Mouse (Mus musculus) embryonic facial prominence, embryonic 11.5 days (tissue): ENCODE results near the gene Smurf1. TPM values are rescaled to one million over a fixed set of nuclear protein-coding genes. Genes with fewer than 3 reads are reported as not detected.

Experiments
- ATAC-seq: fragments of 200-750 bp; cut with Nextera tagmentation; replicated peaks from 2 replicates; pipeline ENCODE4 v1.8.0; 2017; ENCODE audit warnings: low read depth; ENCODE audit not compliant: insufficient number of reproducible peaks, low FRiP score, low TSS enrichment
- DNase-seq: peaks from one replicate; pipeline ENCODE4 v3.0.0-alpha.2; 2015; ENCODE audit warnings: low spot score
- H3K27ac ChIP-seq: fragments of 300-500 bp; sonication (generic); replicated peaks from 2 replicates; pipeline ENCODE4 v1.5.1; 2014; ENCODE audit warnings: mild to moderate bottlenecking, low read depth, low read length, control low read depth
- H3K27me3 ChIP-seq: fragments of 300-500 bp; sonication (generic); 2 replicates; pipeline ENCODE4 v1.6.1; 2014; ENCODE audit warnings: mild to moderate bottlenecking, low read length, moderate library complexity, mixed read lengths; ENCODE audit not compliant: control insufficient read depth, insufficient read depth
- H3K36me3 ChIP-seq: fragments of 300-500 bp; sonication (generic); replicated peaks from 2 replicates; pipeline ENCODE4 v1.6.1; 2014; ENCODE audit warnings: low read depth, mild to moderate bottlenecking, low read length, moderate library complexity, mixed read lengths; ENCODE audit not compliant: control insufficient read depth, insufficient read depth
- H3K4me1 ChIP-seq: fragments of 300-500 bp; sonication (generic); 2 replicates; pipeline ENCODE4 v1.6.1; 2014; ENCODE audit warnings: low read length, mixed read lengths; ENCODE audit not compliant: control insufficient read depth, insufficient read depth
- H3K4me2 ChIP-seq: fragments of 300-500 bp; sonication (generic); 2 replicates; pipeline ENCODE4 v1.6.1; 2014; ENCODE audit warnings: low read depth, mild to moderate bottlenecking, control low read depth, low read length, moderate library complexity
- H3K4me3 ChIP-seq: fragments of 300-500 bp; sonication (generic); 2 replicates; pipeline ENCODE4 v1.5.1; 2014; ENCODE audit warnings: low read depth, low read length, control low read depth
- H3K9ac ChIP-seq: fragments of 300-500 bp; sonication (generic); replicated peaks from 2 replicates; pipeline ENCODE4 v1.6.1; 2014; ENCODE audit warnings: mild to moderate bottlenecking, control low read depth, low read length
- H3K9me3 ChIP-seq: fragments of 300-500 bp; sonication (generic); replicated peaks from 2 replicates; pipeline ENCODE4 v1.6.1; 2016; ENCODE audit warnings: mild to moderate bottlenecking, low read length, inconsistent platforms, mixed read lengths; ENCODE audit not compliant: control insufficient read depth
- WGBS: fragments of 180-500 bp; shearing (Covaris S2); extraction: QIAGEN DNeasy Blood & Tissue Kit; methylation state at CpG from one replicate; pipeline ENCODE4 v1.1.7; 2014; 5-methylcytosine and 5-hydroxymethylcytosine counted together
- microRNA-seq: library from miRNA; unstranded; fragments of <30 nt; microRNA quantifications from one replicate; pipeline ENCODE4, GENCODE M21; 2016; ENCODE audit warnings: borderline number of aligned reads
- polyA plus RNA-seq: library from polyadenylated mRNA; unstranded; fragments of >200 nt; fragmentation: Nextera tagmentation; extraction: Ambion mirVana; gene quantifications from 2 replicates; pipeline ENCODE4 v1.2.1, GENCODE M21; 2014

The Smurf1 gene
- polyA plus RNA-seq, 1 experiment from 2014 or later, result 16.7 TPM

DNA sequence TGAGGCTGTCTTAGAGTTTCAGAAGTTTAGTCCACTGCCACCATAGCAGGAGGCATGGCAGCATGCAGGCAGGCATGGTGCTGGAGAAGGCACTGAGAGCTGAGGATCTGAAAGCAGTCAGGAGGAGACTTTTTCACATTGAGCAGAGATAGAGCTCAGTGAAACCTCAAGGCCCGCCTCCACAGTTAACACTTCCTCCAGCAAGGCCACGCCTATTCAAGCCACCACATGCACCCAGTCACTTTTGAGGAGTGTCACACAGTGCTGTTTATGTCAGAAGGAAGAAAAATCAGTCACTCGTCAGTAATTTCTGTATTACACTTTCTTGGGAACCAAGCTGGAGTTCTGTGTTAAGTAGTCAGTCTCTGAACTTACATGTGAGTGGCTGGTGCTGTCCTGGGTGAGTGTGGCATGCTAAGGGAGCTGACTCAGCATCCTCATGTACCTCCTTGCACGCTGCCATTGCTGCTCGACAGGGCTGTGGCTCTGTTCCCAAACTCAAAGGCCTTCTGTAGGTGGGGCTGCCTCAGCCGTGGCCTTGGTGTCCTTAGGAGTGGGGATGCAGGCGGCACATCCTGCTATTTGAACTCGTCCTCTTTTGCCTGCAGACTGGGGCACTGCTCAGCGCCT is 133.7 kb downstream of the Smurf1 start:
- DNase-seq (no peak), ATAC-seq (no peak)
- Histone ChIP-seq H3K4me2 (no peak overlapping the region), H3K9me3 (no peaks in the 10 kb centered on the region), H3K4me1 (no peaks in the 10 kb centered on the region), H3K36me3 (peaks cover 23% of the 10 kb centered on the region), H3K9ac (no peak overlapping the region), H3K27me3 (no peaks in the 10 kb centered on the region), H3K27ac (no peak overlapping the region), H3K4me3 (no peak overlapping the region)
- 88% methylated on average over 9 of the region's 9 CpGs for WGBS

DNA sequence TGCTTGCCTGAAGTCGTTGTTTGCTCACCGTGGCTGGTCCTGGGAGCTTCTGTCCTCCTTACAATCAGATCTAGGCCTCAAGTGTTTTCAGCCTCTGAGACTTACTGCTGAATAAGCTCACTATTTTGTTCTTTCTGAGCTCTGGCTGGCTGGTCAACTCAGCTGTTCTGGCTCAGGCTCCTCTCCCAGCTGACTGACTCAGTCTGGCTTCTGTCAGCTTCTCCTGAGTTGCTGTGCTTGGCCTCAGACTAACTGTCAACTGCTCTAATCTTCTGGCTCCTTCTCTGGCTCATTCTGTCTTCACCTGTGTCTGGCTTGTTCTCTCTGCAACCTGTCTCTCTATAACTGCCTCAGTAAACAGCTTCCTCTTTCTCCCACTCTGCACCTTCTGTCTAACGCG is 136.0 kb downstream of the Smurf1 start:
- no peak overlapping the region for H3K4me3 ChIP-seq
- WGBS, result 94% methylated on average over 4 of the region's 4 CpGs
- DNase-seq, result no peak
- H3K27ac ChIP-seq, result no peak overlapping the region
- no peak overlapping the region for H3K4me2 ChIP-seq
- H3K4me1 ChIP-seq, result no peaks in the 10 kb centered on the region
- no peaks in the 10 kb centered on the region for H3K9me3 ChIP-seq
- H3K36me3 ChIP-seq, result peaks cover 38% of the 10 kb centered on the region
- no peak for ATAC-seq
- H3K9ac ChIP-seq, result no peak overlapping the region
- H3K27me3 ChIP-seq, result no peaks in the 10 kb centered on the region

DNA sequence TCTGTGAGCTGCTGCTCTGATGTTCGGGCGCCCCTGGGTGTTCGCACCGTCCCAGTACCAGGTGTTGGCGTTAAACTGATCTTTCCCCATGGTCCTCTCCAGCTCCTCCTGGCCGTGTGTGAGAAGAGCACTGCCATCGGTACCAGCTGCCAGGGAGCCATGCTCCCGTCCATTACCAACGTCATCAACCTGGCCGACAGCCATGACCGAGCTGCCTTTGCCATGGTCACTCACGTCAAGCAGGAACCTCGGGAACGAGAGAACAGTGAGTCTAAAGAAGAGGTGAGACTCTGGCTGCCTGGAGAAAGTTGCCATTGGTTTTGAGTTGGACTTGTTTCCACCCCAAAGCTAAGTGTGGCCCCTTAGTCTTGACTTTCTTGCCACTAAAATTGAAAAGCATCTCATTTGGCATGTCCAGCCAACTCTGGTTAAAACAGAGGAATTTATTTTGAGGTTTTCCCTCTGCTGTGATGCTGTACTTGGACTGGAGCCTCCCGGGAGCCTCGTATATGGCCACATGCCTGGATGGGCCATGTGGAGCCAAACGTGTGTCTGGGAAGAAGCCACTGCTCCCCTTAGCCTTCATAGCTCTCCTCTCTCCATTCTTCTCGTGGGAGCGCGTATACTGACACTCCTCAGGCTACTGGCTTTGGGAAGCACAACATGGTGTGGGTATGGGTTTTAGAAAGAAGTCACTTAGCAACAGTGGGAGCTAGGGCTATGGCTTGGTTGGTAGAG is 137.1 kb downstream of the Smurf1 start:
- Histone ChIP-seq H3K9me3 (no peaks in the 10 kb centered on the region), H3K4me2 (no peak overlapping the region), H3K4me3 (no peak overlapping the region), H3K36me3 (peaks cover 39% of the 10 kb centered on the region), H3K27me3 (no peaks in the 10 kb centered on the region), H3K9ac (no peak overlapping the region), H3K4me1 (no peaks in the 10 kb centered on the region), H3K27ac (no peak overlapping the region)
- 95% methylated on average over 20 of the region's 20 CpGs for WGBS
- ATAC-seq (no peak), DNase-seq (no peak)

Small RNAs within 50 kb of the gene (microRNA-seq; reads per million reads assigned to microRNA genes)
- gene Mir7039, result not detected

Other genes with a start within 250 kb of the Smurf1 start
- 3.0 and 4.2 TPM in 2 replicates for gene Tmem130, start 204.0 kb downstream of the Smurf1 start, polyA plus RNA-seq
- gene Trrap, start 198.1 kb downstream of the Smurf1 start, polyA plus RNA-seq, result 78.8 and 82.2 TPM in 2 replicates
- not detected in 2 replicates for gene Gm4871, start 66.9 kb upstream of the Smurf1 start, polyA plus RNA-seq
- not detected in 2 replicates for gene 1700018F24Rik, start 77.1 kb upstream of the Smurf1 start, polyA plus RNA-seq
- gene Arpc1a, start 118.0 kb upstream of the Smurf1 start, polyA plus RNA-seq, result 157 and 161 TPM in 2 replicates
- not detected in 2 replicates for gene Kpna7, start 118.2 kb upstream of the Smurf1 start, polyA plus RNA-seq
- 55.5 and 65.0 TPM in 2 replicates for gene Arpc1b, start 148.4 kb upstream of the Smurf1 start, polyA plus RNA-seq
- 113 and 121 TPM in 2 replicates for gene Pdap1, start 174.4 kb upstream of the Smurf1 start, polyA plus RNA-seq
- gene Bud31, start 174.5 kb upstream of the Smurf1 start, polyA plus RNA-seq, result 281 and 299 TPM in 2 replicates
- 13.3 and 14.8 TPM in 2 replicates for gene Ptcd1, start 201.3 kb upstream of the Smurf1 start, polyA plus RNA-seq
- gene Cpsf4, start 201.4 kb upstream of the Smurf1 start, polyA plus RNA-seq, result 31.8 and 32.1 TPM in 2 replicates
- 493 and 500 TPM in 2 replicates for gene Atp5j2, start 226.2 kb upstream of the Smurf1 start, polyA plus RNA-seq
- 8.5 and 10.2 TPM in 2 replicates for gene Zkscan14, start 236.0 kb upstream of the Smurf1 start, polyA plus RNA-seq
- gene Zkscan5, start 238.7 kb upstream of the Smurf1 start, polyA plus RNA-seq, result 20.4 and 21.0 TPM in 2 replicates